Mouse (Mus musculus) regulatory T cell (primary cell): Measurements from ENCODE around the gene Tmem198.

Source experiments
- in situ Hi-C: fragments of 300-600 bp; cut with MboI, MseI; formaldehyde crosslinking; loops from one replicate; pipeline ENCODE4 v1.15.1; 2025; ENCODE audit warnings: high pct_unique_total_duplicates

The Tmem198 gene

DNA sequence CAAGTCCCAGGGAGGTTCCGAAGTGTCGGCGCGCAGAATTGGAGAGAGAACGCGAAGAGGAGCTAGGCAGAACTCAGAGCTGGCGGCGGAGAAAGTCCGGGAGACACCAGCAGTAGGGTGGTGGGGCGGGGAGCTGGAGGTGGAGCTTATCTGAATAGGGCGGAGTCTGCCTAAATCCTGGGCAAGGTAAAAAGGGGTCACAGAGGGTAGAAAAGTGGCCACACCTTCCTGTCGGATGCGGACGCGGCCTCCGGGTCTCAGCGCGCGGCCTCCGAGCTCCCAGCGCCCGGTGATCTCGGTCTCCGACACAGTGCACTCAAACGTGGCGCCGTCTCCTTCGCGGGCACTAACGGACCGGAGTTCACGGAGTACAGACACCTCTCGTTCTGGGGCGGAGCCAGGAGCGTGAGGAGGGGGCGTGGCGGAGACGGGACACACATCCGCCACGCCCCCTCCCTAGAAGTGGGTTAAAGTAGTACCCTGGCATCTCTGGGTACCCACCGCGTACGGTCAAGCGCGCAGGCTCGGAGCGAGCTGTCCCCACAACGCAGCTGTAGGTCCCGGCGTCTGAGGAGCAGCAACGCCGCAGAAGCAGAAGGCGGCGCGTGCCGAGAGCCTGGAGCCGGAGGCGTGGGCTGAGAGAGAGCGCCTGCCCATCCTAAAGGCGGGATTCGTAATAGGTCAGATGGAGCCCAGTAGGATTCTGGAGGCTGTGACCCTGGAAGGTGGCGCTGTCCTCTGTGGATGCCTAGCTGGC lies 8.3 kb downstream of the Tmem198 start:
- in situ Hi-C loops, result no loop called here

- in situ Hi-C loops, result loop anchor here (5.0 kb wide), 1 partner anchor 61 kb away; no protein-coding TSS in a partner anchor
Measured at GRCm38 (mm10) chr1:75490785-75491551, 11.6 kb downstream of the Tmem198 start.

- in situ Hi-C loops, result loop anchor here (5.0 kb wide), 1 partner anchor 60 kb away; no protein-coding TSS in a partner anchor
Measured at GRCm38 (mm10) chr1:75492579-75493170, 13.3 kb downstream of the Tmem198 start.

- in situ Hi-C loops, result loop anchor here (5.0 kb wide), 1 partner anchor 57 kb away; no protein-coding TSS in a partner anchor
Measured at GRCm38 (mm10) chr1:75494878-75495548, 15.7 kb downstream of the Tmem198 start.

DNA sequence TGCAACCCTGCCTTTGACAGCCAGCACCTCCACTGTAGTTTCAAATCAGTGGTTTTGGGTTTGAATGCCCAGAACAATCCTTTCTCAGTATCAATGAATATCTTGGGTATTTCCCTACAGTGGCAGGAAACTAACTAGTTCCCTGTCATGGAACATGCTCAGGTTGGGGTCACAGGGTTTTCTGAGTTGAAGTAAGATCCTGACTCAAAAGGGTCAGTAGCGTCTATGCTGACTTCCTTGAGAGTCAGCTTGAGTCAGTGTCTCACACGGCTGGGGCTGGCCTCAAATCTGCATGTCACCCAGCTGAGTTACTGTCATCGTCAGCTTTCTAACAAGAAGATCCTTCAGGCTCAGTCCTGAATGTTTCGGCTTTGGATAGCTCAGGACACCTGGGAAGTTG lies 19.6 kb downstream of the Tmem198 start:
- in situ Hi-C loops, result no loop called here

GRCm38 (mm10) chr1:75499441-75499840 lies 20.1 kb downstream of the Tmem198 start:
- in situ Hi-C loops, result no loop called here

GRCm38 (mm10) chr1:75501905-75502304 lies 22.6 kb downstream of the Tmem198 start:
- in situ Hi-C loops, result no loop called here

GRCm38 (mm10) chr1:75502945-75503650 lies 23.8 kb downstream of the Tmem198 start:
- in situ Hi-C loops, result no loop called here

DNA sequence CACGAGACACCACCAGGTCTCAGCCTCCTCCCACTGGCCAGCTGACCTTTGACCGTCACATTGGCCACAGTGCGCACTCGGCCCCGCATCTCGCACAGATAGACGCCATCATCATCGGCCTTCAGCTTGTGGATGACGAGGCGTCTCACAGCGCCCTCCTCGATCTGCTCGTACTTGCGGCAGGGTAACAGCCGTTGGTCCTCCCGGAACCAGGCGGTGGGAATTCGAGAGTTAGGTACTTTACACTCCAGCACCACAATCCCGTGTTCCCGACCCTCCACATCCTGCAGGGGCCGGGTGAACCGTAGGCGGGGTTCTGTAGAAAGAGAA lies 24.3 kb downstream of the Tmem198 start:
- in situ Hi-C loops, result no loop called here

DNA sequence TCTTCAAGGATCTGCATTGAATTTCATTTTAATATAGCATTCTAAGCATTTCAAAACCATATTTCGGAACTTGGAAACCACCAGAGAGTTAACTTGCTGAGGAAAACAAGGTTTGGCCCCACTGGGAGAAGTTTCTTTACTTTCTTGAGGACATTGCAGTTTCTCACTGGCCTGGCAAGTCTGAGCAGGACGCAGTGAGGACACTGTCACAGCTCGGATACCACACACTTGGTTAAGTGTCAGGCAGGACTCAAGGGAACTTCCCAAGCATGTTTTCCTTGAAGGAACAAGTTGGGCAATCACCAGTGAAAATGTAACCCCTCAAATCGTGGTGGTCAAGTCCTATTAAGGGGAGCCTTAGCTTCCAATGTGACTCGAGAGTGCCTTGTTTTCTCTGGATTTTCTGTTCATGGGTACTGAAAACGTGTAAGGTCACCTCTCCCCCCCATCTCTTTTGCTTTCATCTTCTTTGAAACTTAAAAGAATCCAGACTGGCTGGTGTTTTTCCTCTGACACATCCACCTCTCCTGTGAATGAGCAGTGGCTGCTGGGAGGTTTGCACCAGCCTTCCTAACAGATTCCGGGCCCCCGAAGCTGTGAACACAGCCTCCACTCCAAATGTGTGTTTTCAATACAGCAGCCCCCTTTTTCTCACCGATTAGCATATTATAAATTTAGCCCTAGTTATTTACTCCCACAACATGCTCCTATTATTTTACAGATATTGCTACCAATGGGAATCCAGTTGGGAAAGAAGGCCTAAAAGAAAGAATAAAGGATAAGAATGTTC lies 25.1 kb downstream of the Tmem198 start:
- in situ Hi-C loops, result no loop called here

- in situ Hi-C loops, result no loop called here
Measured at GRCm38 (mm10) chr1:75505159-75505955, 26.0 kb downstream of the Tmem198 start.

- in situ Hi-C loops, result no loop called here
Measured at GRCm38 (mm10) chr1:75505956-75506831, 26.9 kb downstream of the Tmem198 start, which contains the start of gene Obsl1. TSS of gene Obsl1 (minus strand) at chr1:75506452.

DNA sequence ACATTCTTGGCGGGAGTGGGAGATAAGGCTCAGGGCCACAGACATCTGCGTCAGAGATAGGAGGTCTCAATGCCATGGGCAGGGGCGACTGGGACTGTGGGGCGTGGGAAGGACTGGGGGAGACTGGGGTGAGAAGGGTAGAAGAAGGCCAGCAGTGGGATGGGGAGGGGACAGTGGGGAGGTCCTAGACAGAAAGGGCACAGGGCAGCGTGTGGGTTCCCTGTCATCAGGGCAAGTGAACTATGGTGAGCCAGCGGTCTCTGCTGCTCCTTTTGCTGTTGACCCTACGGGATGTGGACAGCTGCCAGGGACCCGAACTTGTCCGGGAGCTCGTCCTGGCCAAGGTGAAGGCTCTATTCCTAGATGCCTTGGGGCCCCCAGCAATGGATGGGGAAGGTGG lies 27.7 kb downstream of the Tmem198 start, which contains the start of gene Inha:
Inha (plus strand) TSS at position 72 of the 400 bp plus-strand sequence.
- in situ Hi-C loops, result no loop called here

GRCm38 (mm10) chr1:75509586-75509985 lies 30.3 kb downstream of the Tmem198 start:
- in situ Hi-C loops, result no loop called here

DNA sequence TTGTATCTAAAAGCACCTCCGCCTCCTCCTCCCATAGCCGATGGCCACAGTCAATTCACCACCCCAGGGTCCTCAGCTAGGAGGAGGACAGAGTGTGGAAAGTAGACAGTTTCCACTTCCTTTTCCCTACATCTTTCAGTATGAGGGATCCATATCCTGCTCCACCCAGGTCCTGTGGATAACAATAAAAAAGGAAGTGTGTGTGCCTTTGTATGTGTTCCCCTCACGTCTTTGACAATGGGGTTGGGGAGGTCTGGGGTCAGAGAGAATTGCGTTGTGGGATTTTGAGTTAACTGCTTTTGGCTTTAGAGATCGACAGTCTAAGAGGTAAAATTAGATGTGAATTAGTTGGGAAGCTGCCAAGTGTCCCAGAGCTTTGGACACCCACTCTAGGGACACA lies 30.8 kb downstream of the Tmem198 start:
- in situ Hi-C loops, result no loop called here

- in situ Hi-C loops, result no loop called here
Measured at GRCm38 (mm10) chr1:75511437-75512210, 32.3 kb downstream of the Tmem198 start.

- in situ Hi-C loops, result no loop called here
Measured at GRCm38 (mm10) chr1:75512550-75512949, 33.2 kb downstream of the Tmem198 start.
